Mouse (Mus musculus) stomach, embryonic 14.5 days (tissue): ENCODE results near the gene Bub1b. TPM values are rescaled to one million over a fixed set of nuclear protein-coding genes. Genes with fewer than 3 reads are reported as not detected.

Experiments used
- ATAC-seq: fragments of 200-750 bp; cut with Nextera tagmentation; 2 replicates; pipeline ENCODE4 v1.8.0; 2017; ENCODE audit warnings: low read depth, moderate TSS enrichment; ENCODE audit not compliant: insufficient number of reproducible peaks, insufficient read depth, low FRiP score
- H3K27ac ChIP-seq: fragments of 300-500 bp; sonication (generic); 2 replicates; pipeline ENCODE4 v1.5.1; 2014; ENCODE audit warnings: mild to moderate bottlenecking, low read length, moderate library complexity, mixed read lengths
- H3K27me3 ChIP-seq: fragments of 300-500 bp; sonication (generic); 2 replicates; pipeline ENCODE4 v1.6.1; 2014; ENCODE audit warnings: low read length, control low read depth, mixed read lengths; ENCODE audit not compliant: control insufficient read depth, insufficient read depth
- H3K36me3 ChIP-seq: fragments of 300-500 bp; sonication (generic); 2 replicates; pipeline ENCODE4 v1.6.1; 2014; ENCODE audit warnings: mild to moderate bottlenecking, control low read depth, low read length, moderate library complexity, mixed read lengths; ENCODE audit not compliant: control insufficient read depth, insufficient read depth
- H3K4me1 ChIP-seq: fragments of 300-500 bp; sonication (generic); 2 replicates; pipeline ENCODE4 v1.6.1; 2014; ENCODE audit warnings: low read length, control low read depth, mixed read lengths; ENCODE audit not compliant: control insufficient read depth, insufficient read depth
- H3K4me2 ChIP-seq: fragments of 300-500 bp; sonication (generic); replicated peaks from 2 replicates; pipeline ENCODE4 v1.6.1; 2014; ENCODE audit warnings: low read depth, low read length, control low read depth
- H3K4me3 ChIP-seq: fragments of 300-500 bp; sonication (generic); 2 replicates; pipeline ENCODE4 v1.5.1; 2014; ENCODE audit warnings: low read depth, low read length, control low read depth
- H3K9ac ChIP-seq: fragments of 300-500 bp; sonication (generic); replicated peaks from 2 replicates; pipeline ENCODE4 v1.6.1; 2014; ENCODE audit warnings: low read depth, mild to moderate bottlenecking, control low read depth, low read length, moderate library complexity, mixed read lengths
- H3K9me3 ChIP-seq: fragments of 300-500 bp; sonication (generic); 2 replicates; pipeline ENCODE4 v1.6.1; 2016; ENCODE audit warnings: low read depth, low read length, control low read depth; ENCODE audit not compliant: control insufficient read depth
- WGBS: fragments of 180-500 bp; shearing (Covaris S2); extraction: QIAGEN DNeasy Blood & Tissue Kit; methylation state at CpG from one replicate; pipeline ENCODE4 v1.1.7; 2014; 5-methylcytosine and 5-hydroxymethylcytosine counted together
- polyA plus RNA-seq: library from polyadenylated mRNA; unstranded; fragments of >200 nt; fragmentation: Nextera tagmentation; extraction: Ambion mirVana; gene quantifications from 2 replicates; pipeline ENCODE4 v1.2.1, GENCODE M21; 2014

The Bub1b gene
- polyA plus RNA-seq, 1 experiment from 2014 or later = 81.2 TPM

- Histone ChIP-seq H3K9ac (no peak overlapping the region), H3K36me3 (no peaks in the 10 kb centered on the region), H3K27ac (no peak overlapping the region), H3K4me3 (no peak overlapping the region), H3K4me2 (no peak overlapping the region), H3K27me3 (no peaks in the 10 kb centered on the region), H3K9me3 (no peaks in the 10 kb centered on the region), H3K4me1 (no peaks in the 10 kb centered on the region)
- no peak for ATAC-seq
- 89% methylated on average over 3 of the region's 3 CpGs for WGBS
Measured at GRCm38 (mm10) chr2:118562431-118562830, 35.6 kb upstream of the Bub1b start.

GRCm38 (mm10) chr2:118567179-118567578 is 30.8 kb upstream of the Bub1b start:
- WGBS = 88% methylated on average over 8 of the region's 8 CpGs
- Histone ChIP-seq H3K36me3 (no peaks in the 10 kb centered on the region), H3K4me2 (no peak overlapping the region), H3K9ac (no peak overlapping the region), H3K4me1 (no peaks in the 10 kb centered on the region), H3K9me3 (no peaks in the 10 kb centered on the region), H3K4me3 (no peak overlapping the region), H3K27ac (no peak overlapping the region), H3K27me3 (no peaks in the 10 kb centered on the region)
- ATAC-seq = no peak

GRCm38 (mm10) chr2:118570939-118571338 is 27.1 kb upstream of the Bub1b start:
- Histone ChIP-seq H3K36me3 (no peaks in the 10 kb centered on the region), H3K9ac (no peak overlapping the region), H3K9me3 (no peaks in the 10 kb centered on the region), H3K27ac (no peak overlapping the region), H3K4me1 (no peaks in the 10 kb centered on the region), H3K4me3 (no peak overlapping the region), H3K27me3 (no peaks in the 10 kb centered on the region), H3K4me2 (no peak overlapping the region)
- 84% methylated on average over 2 of the region's 2 CpGs for WGBS
- ATAC-seq = no peak

GRCm38 (mm10) chr2:118572183-118572836 is 25.7 kb upstream of the Bub1b start:
- no peak for ATAC-seq
- H3K4me1 ChIP-seq = no peaks in the 10 kb centered on the region
- H3K4me3 ChIP-seq = no peak overlapping the region
- no peaks in the 10 kb centered on the region for H3K27me3 ChIP-seq
- no peak overlapping the region for H3K9ac ChIP-seq
- no peak overlapping the region for H3K4me2 ChIP-seq
- no peaks in the 10 kb centered on the region for H3K36me3 ChIP-seq
- no peak overlapping the region for H3K27ac ChIP-seq
- WGBS = 78% methylated on average over 8 of the region's 9 CpGs
- H3K9me3 ChIP-seq = no peaks in the 10 kb centered on the region

DNA sequence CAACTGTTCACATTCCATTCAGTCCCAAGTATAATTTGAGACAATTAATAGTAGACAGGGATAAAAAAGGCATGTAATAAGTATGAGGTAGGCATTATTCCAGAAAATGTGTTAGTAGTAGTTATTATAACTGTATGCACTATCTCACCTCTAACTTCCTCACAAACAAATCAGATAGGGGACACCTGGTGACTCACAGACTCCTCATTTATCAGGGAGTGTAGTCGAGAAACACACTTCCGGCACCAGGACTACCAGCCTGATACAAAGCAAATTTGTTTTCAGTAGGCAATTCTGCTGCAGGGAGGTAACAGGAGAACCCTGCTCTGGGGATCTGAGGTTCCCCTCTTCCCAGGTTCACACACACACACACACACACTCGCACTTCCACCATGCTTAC is 24.9 kb upstream of the Bub1b start:
- H3K4me3 ChIP-seq = no peak overlapping the region
- no peaks in the 10 kb centered on the region for H3K36me3 ChIP-seq
- no peak overlapping the region for H3K4me2 ChIP-seq
- H3K27ac ChIP-seq = no peak overlapping the region
- ATAC-seq = no peak
- H3K27me3 ChIP-seq = no peaks in the 10 kb centered on the region
- no peaks in the 10 kb centered on the region for H3K4me1 ChIP-seq
- 62% methylated on average over 3 of the region's 3 CpGs for WGBS
- H3K9ac ChIP-seq = no peak overlapping the region
- no peaks in the 10 kb centered on the region for H3K9me3 ChIP-seq

DNA sequence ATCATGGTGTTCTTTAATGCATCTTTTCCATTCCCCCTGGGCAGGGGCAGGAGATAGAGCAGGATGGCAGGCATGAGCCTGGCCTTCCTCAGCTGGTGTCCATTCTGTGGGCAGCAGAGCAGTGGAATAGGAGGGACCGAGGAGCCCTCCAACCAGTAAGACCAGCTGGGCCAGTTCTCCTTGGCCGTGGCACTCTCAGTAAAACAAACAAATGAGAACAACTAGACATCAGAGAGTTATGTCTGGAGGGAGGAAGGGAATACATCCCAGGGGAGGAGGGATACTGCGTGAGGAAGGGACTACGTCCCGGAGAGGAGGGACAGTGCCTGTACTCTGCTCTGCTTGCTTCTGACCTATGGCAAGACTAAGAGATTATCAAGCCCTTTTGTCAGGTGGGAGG is 12.0 kb upstream of the Bub1b start:
- Histone ChIP-seq H3K36me3 (no peaks in the 10 kb centered on the region), H3K4me1 (0 out of 2 replicates have a peak, but pooled peaks cover 4% of the 10 kb centered on the region), H3K4me2 (no peak overlapping the region), H3K9me3 (no peaks in the 10 kb centered on the region), H3K27me3 (no peaks in the 10 kb centered on the region), H3K9ac (no peak overlapping the region), H3K27ac (no peak overlapping the region), H3K4me3 (no peak overlapping the region)
- ATAC-seq = peak; percentile 47
- WGBS = 47% methylated on average over 5 of the region's 5 CpGs

- H3K4me1 ChIP-seq = 0 out of 2 replicates have a peak, but pooled peaks cover 4% of the 10 kb centered on the region
- no peak overlapping the region for H3K9ac ChIP-seq
- H3K9me3 ChIP-seq = no peaks in the 10 kb centered on the region
- 60% methylated on average over 3 of the region's 3 CpGs for WGBS
- ATAC-seq = no peak
- no peak overlapping the region for H3K4me2 ChIP-seq
- H3K27ac ChIP-seq = no peak overlapping the region
- H3K36me3 ChIP-seq = no peaks in the 10 kb centered on the region
- no peaks in the 10 kb centered on the region for H3K27me3 ChIP-seq
- no peak overlapping the region for H3K4me3 ChIP-seq
Measured at GRCm38 (mm10) chr2:118587686-118588085, 10.3 kb upstream of the Bub1b start.

DNA sequence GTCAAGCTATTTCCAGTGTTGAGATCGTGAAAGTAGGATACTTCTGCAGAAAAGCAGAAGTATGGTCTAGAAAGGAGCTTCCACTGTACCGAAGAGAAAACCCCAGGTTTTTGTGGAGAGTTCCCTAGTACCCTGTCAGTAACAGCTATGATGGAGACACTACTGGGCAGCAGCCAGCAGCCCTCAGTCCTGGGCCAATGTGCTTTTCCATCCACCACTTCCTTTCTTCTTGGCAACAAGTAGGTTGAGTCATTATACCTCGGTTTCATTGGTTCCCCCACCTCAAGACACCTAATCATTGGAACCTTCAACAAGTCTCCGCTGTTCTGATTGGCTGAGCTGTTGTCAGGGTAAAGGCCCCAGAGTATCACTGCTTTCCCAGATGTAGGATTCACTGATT is 6.9 kb upstream of the Bub1b start:
- 0 out of 2 replicates have a peak, but pooled peaks cover 3% of the 10 kb centered on the region for H3K4me1 ChIP-seq
- ATAC-seq = no peak

DNA sequence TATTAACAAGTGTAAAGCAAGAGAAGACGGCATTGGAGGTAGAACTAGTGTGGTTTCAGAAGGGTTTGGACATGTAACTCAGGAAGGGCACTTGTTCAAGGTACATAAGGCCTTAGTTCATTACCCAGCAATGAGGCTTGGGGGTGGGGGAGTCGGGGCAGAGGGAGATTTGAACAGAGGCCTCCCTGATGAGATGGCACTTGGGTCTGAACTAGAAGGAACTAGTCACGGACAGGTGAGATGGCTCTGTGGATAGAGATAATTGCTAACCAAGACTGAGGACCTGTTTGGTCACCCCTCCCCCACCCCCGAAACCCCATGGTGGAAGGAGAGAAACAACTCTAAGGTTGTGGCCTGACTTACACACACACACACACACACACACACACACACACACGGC is 1.1 kb downstream of the Bub1b start:
- no peak for ATAC-seq
- 13% methylated on average over 5 of the region's 5 CpGs for WGBS
- H3K4me2 ChIP-seq = peak overlapping the region; percentile 64
- no peak overlapping the region for H3K27ac ChIP-seq
- no peaks in the 10 kb centered on the region for H3K27me3 ChIP-seq
- H3K4me1 ChIP-seq = peaks cover 6% of the 10 kb centered on the region; the same call in 1 of the 2 replicates
- H3K4me3 ChIP-seq = peak overlapping the region; percentile 64
- no peaks in the 10 kb centered on the region for H3K9me3 ChIP-seq
- H3K9ac ChIP-seq = peak overlapping the region; percentile 53
- H3K36me3 ChIP-seq = peaks cover 14% of the 10 kb centered on the region; the same call in 1 of the 2 replicates

More for the DNA sequence above, 6.9 kb upstream of the Bub1b start:
- Histone ChIP-seq H3K9ac (no peak overlapping the region), H3K9me3 (no peaks in the 10 kb centered on the region), H3K36me3 (no peaks in the 10 kb centered on the region), H3K4me3 (no peak overlapping the region), H3K27ac (no peak overlapping the region), H3K27me3 (no peaks in the 10 kb centered on the region), H3K4me2 (no peak overlapping the region)
- 87% methylated on average over 4 of the region's 4 CpGs for WGBS
